Mouse (Mus musculus): Measurements from ENCODE around the gene Ppp4c.

Gene Ppp4c

DNA sequence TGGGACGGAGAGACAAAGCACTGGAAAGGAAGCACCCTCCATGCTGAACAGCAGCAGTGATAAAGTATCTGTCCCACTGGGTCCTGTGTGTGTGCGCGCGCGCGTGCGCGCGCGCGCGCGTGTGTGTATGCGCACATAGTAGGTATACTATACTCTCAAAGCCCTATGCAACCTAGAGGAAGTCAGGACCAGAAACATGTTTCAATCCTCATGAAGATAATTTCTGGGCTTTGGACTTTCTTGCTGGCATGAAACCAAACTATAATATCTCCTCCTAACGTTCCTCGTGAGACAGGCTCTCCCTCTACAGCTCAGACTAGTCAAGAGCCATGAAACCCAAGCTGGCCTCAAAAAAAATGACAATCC lies 8.7 kb upstream of the Ppp4c start:
- no peak for DNase-seq (ENCODE audit: low spot score)

DNA sequence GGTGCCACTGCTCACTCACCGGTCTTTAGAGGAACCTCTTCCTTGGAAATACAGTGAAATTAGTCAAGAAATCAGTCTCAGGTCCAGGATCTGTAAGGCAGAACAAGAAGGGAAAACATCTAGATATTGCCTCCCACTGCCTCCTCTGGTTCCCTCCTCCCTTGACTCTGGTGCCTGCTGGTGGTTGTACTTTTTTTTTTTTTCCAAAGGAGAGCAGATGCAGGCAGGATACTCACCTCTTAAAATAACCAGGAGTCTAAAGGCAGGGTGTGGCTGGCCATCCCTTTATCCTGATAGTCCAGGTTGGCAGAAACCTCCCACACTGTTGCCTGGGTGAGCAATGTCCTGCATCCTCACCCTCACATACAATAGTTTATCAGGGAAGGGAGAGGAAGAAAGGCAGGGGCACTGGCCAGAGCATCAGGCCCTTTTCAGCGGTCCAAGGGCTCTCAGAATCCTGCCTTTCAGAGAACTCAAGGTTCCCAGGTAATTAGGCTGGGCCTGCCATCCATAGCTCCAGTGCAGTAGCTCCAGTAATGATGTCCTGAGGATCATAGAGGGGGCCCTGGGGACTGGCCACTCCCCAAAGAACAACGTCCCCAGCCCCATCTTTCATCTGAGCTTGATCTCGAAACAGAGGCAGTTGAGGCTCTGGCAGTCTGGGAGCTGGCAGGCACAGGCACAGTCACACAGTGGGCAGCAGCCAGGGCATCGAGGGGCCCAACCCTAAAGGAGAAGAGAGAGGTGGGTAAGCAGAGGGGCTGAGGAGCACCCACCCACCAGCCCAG lies 8.2 kb upstream of the Ppp4c start:
- no peak for DNase-seq (ENCODE audit: low spot score)

DNA sequence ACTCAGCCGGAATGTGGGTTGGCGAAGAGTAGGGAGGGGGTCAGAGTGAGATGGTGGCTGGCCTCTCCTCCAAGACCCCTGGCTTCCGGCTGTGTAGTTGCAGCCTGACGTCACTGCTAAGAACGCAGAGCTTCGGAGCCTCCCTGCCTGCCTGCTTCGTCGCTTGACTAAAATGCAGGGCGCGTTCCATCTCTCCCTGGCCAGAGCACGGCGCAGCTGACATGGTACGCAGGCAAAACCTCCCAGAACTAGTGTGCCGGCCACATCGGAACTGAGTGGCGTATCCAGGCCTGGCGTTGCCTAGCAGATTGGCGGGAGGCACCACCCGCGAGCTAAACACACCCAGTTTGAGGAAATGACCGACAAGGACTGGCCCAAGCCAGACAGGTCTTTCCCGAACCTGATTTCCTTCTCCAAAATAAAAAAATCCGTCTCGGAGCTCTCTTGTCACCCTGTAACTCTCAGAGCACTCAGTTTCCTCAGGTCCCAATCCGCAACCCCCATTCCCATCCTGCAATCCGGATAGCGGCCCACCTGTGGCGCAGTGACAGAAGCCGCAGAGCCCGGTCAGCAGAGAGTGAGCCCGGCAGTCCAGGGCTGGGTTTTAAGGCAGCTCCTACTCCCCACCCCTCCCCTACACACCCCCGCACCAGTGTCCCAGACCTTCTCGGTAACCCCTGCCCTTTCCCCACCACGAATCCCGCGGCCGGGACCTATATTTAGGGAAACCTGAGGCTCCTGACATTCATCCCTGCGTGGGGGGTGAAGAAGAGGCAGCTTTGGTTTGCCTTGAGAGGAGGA lies 7.4 kb upstream of the Ppp4c start:
- peak; percentile 46 for DNase-seq (ENCODE audit: low spot score)

DNA sequence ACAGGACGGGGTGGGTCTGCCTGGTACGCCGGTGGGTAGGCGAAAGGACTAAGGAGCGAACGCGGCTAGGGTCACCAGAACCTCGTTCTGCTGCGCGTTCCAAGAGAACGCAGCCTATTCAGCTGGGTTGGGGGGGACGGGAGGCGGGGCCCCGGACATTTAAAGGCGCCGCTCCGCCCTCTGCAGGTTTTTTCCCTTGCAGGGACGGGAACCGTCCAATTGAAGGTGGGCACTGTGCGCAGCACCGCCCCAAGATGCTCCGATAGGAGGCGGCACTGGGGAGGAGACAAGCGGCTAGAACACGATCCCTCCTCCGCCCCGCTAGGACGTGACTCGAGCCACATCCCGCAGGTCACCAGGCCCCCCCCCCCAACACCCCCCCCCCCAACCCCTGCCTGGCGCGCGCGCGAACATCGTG lies 6.8 kb upstream of the Ppp4c start:
- peak; percentile 98 for DNase-seq (ENCODE audit: low spot score)

DNA sequence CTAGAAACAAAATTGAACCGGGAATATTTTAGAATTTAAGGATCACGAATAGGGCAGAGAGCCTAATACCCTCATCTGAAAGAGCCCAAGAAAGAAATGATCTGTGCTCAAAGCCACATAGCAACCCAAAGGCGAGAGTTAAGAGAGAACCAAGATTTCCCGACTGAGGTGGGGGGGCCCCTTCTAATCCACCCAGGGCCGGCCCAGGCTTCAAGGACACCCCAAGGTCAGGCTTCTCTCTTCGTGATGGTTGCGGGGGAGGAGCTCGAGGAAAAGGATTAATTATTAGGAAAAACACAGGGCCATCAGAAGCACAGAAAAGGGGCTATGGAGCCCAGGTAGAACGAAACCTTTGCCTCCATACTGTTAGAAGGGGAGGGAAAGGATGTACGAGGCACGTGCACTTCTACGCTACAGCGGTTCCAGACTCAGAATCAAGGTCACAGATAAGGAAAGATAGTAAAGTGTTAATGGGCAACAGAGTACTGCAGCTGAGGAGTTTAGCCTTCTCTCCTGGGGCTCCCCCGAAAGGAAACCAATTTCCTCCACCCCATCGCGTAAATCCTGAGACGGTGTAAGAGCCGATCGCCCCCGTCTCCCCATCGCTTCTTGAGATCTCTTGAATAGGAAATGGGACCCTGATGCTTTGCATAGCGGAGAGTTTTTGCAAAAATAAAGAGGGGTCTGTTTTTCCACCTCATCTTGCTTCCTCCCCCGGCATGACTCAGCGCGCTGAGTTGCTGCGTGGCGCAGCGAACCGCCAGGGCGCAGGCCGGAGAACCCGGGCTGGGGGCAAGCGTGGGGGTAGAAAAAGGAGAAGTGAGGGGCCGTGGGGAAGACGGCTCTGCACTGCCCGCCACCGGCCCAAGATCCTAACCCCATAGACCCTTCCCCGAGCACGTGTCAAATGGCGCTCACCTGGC lies 6.1 kb upstream of the Ppp4c start:
- DNase-seq (ENCODE audit: low spot score), result no peak

DNA sequence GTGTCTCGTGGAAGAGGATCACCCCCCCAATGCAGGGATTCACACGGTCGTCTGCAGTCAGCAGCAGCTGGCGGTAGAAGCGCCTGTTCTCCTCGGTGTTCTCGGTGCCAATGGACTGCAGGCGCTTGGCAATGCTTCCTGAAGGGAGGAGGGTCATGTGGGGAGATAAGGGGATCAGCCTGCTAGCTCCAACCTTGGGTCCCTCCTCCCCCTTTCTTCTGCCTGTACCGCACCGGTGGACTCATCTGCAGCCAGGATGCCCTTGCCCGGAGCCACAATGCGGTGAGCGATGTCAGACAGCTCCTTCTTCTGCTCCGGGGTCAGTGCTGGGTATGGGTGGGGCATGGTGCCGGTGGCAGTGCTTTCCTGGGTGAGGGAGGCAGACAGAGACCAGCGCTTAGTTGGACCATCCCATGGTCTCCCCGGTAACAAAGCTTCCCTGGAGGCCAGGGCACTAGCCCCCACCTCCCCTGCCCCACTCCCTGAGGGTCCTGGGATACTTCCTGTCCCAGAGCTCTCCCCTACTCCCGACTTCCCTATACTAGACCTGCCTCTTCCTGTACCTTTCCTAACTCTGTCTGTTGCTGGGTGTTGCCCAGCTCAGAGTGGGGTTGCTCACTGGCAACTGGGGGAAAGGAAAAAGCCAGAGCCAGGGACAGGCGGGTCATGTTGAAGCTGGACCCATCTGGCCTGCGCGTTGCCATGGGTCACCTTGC lies 5.3 kb upstream of the Ppp4c start, which contains the start of gene Fam57b:
Gene Fam57b (plus strand): TSS at position 258 of the 716 bp plus-strand sequence.
- no peak for DNase-seq (ENCODE audit: low spot score)

DNA sequence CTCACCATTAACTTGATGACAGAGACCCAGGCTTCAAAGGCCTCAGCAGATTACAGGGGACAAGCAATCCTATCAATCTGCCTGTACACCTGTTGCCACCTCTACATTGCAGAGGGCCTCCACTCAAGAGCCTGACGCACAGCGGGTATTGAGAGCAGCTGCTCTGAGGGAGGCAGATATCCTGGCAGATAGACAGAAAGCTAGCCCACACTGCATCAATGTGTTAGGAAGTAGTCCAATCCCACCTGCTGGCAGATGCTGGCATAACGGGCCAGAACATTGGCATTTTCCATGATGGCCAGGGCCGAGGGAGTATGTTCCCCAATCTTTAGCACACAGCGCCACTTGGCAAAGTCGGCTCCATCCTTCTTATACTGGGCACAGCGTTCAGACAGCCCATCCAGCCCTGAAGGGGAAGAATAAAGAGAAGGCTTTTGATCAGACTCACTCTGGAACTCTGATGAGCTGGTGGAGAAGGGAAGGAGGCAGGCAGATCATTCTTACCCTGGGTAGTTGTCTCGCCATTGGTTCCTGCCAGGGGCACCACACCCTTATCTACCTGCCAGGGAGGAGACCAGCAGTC lies 4.1 kb upstream of the Ppp4c start:
- DNase-seq (ENCODE audit: low spot score), result peak; percentile 78

DNA sequence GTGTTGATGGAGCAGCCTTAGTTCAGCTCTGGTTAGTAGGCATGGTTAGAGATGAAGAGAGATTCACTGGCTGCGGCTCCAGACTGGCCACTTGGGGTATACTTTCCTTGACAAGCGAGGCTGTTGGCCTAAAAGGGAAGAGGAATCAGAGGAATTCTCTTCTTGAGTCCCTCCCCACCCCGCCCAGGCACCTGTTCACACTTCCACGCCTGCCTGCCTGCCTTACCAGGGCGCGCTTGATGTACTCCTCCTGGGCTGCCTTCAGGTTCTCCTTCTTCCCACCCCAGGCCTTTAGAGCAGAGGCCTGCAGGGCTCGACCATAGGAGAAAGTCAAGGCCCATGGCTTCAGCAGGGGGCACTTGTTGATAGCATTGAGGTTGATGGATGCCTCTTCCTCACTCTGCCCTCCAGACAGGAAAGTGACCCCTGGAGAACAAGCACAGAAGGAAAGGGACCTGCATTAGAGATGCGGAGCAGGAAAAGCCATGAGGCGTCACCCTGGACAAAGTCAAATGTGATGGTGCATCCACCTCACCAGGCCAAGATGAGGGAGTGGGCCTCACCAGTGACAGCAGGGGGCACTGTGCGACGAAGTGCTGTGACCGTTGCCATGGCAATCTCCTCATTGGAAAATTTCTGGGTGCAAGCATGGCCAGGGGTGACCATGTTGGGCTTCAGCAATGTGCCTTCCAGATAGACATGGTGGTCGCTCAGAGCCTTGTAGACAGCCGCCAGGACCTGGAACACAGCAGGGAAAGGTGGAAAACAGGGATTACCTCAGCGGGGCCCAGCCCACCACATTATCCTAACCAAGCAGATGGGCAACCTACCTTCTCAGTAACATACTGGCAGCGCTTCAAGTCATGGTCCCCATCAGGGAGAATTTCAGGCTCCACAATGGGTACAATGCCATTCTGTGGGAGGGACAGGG lies 3.4 kb upstream of the Ppp4c start:
- DNase-seq (ENCODE audit: low spot score), result no peak

DNA sequence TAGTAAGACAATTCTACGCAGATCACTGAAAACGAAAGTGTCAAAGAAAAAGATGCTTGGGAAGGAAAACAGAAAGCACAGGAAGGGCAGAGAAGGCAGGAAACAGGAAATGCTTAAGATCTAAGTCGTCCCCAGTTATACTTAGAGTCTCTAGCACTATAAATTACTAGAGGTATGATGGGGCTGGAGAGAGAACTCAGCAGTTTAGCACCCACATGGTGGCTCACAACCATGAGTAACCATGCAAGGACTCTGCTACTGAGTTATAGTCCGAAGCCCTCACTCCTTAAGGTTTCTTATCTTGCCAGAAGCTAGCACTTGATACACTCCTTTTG lies 1.9 kb upstream of the Ppp4c start:
- no peak for DNase-seq (ENCODE audit: low spot score)

DNA sequence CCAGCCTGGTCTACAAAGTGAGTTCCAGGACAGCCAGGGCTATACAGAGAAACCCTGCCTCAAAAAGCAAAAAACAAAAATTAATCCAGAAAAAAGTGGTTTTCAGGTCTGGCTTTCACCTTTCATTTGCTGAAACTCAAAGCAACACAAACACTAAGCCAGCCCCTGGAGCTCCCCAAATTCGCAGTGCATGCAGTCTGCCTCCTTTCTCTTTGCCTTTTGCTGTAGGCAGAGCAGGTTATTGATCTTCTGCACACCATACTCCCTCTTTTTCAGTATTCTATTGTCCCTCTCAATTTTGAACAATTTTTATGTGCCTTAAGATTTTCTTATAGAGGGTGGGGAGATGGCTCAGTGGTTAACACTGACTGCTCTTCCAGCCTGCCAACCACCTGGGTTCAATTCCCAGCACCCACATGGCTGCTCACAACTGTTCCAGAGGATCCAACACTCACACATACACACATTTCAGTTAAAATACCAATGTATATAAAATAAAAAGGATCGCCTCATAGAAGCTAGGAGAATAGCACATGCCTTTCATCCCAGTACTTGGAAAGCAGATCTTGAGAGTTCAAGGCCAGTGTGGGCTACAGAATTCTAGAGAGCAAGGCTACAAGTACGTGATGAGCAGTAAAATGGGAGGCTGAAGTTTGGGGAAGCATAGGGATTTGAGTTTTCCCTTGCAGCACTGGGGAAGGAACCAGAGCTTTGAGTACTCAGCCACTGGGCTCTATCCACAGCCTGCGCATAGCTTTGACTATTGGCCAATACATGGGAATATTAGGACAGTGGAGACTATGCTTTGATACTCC lies 1.4 kb upstream of the Ppp4c start:
- no peak for DNase-seq (ENCODE audit: low spot score)

DNA sequence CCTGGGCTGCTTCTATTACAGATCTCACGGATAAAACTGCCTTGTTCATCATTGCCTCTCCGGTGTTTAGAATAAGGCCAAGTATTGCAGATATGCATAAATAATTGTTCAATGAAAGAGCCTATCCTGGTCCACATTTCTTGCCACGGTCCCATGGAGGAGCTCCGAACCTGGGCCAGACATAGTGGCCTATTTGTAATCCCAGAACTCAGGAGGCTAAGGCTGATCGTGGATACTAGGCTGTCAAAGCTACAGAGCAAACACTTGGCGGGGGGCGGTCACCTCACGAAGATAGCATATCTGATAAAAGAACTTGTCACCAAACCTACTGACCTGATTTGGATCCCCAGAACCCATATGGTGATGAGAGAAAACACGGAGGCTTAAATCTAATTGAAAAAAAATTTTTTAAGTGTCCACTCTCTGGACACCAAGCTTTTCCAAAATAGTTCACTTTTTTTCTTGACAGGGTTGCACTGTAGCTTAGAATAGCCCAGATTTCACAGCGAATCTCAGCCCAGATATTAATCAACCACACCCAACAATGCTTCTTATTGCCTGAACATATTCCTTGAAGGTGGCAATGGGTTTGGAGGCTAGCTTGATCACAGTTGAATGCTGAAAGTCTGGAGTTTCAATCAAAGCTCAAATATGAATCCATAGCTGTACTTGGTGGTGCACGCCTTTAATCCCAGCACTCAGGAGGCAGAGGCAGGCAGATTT lies 586 bp upstream of the Ppp4c start:
- no peak for DNase-seq (ENCODE audit: low spot score)

DNA sequence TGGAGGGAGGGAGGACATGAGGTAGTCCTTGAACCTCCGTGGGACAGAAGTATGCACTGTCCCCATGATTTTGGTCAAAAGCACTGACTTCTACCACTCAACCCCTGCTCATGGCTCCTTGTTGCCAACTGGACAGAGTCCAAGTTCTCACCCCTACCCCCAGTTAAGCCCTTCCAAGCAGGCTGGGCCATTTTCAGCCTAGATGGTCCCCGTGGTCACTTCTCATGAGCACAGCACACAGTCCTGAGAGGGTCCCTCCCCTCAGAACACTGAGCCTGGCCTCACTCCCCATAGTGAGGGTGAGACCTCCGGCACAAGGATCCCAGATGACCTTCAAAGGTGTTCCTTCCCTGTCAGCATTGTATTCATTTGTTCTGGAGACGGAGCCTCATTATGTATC lies 3.2 kb downstream of the Ppp4c start:
- no peak for DNase-seq (ENCODE audit: low spot score)

DNA sequence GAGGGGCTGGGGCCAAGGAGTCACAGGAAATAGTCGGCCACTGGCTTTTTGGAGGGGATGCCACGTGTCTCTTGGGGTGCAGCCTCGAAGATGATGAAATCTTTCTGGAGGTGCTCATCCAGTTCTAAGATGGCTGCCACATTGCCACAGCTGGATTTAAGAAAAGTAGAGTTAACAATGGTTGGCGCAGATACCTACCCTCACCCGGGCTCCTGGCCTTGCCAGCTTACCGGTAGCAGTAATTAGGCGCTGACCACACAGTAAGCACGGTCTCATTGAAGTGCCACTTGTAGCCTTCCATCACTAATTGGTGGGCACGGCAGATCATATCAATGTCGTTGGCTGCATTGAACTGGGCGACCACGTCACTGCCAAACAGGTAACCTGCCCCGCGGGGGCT lies 6.2 kb downstream of the Ppp4c start:
- DNase-seq (ENCODE audit: low spot score), result no peak

DNA sequence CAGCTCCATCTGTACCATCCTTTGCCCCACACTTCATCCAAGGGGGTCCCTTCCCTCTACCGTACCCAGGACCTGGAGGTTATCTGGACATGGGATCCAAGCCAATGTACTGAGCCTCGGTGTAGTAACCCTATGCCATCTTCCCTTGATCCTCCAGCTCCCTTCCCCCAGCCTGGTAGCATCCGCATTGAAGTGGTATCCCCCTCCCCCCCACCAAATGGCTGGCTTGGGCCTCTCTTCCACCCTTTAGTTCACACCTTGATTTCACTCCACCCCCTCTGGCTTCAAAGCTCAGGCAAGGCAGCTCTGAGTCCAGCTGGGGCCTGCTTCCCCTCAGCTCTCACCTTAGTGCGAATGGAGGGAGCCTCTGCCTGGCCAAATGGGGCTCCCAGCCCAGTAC lies 7.2 kb downstream of the Ppp4c start:
- no peak for DNase-seq (ENCODE audit: low spot score)

DNA sequence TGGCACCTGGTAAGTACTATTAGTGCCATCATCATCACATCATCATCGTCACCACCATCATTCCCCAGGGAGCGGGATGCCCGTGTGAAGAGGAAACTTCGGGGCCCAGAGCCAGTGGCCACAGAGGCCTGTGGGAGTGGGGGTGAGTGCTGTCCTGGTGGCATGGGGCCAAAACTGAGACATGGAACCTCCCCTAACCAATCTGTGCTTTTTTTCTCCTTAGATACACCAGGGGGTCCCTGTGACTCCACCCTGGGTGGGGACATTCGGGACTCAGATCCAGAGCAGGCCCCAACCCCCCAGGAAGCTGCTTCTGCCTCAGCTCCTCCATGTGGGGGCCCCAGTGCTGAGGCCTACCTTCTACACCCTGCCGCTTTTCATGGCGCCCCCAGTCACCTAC lies 7.8 kb downstream of the Ppp4c start:
- DNase-seq (ENCODE audit: low spot score), result no peak

DNA sequence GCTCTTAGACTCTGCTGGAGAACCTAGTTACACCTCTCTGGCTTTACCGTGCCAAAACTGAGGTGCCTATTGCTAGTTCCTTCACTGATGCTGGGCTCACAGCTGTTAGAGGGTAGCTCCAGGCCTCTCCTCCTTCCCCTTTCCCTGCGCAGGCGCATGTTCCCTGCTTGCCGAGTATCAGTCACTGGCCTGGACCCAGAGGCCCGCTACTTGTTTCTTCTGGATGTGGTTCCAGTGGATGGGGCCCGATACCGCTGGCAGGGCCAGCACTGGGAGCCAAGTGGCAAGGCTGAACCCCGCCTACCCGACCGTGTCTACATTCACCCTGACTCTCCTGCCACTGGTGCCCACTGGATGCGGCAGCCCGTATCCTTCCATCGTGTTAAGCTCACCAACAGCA lies 9.6 kb downstream of the Ppp4c start:
- no peak for DNase-seq (ENCODE audit: low spot score)

DNA sequence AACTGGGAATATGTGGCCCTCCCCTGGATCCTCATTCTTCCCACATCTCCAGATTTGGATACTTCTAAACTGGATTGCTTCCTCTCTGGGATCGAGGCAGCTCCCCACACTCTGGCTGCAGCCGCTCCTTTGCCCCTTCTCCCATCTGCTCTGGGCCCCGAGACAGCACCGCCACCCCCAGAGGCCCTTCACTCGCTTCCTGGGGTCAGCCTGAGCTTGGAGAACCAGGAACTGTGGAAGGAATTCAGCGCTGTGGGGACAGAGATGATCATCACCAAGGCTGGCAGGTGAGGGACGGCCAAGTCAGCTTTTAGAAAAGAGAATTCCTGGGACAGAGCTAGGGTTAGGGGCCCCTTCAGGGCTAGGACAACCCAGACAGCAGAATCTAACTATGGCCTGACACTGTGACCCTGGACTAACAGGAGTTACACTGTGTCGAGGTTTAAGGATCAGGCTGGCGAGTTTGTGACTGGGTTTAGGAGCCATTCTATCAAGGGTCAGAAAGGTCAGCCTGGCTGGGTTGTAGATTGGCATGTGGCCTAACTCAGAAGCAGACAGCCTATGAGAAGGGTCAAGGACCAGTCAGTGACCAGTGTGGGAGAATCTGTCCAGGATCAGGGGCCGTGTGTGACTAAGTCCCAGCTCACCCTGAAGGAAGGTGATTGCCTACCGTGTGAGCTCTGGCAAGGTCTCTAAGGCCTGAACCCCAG lies 10.5 kb downstream of the Ppp4c start:
- DNase-seq (ENCODE audit: low spot score), result no peak

DNA sequence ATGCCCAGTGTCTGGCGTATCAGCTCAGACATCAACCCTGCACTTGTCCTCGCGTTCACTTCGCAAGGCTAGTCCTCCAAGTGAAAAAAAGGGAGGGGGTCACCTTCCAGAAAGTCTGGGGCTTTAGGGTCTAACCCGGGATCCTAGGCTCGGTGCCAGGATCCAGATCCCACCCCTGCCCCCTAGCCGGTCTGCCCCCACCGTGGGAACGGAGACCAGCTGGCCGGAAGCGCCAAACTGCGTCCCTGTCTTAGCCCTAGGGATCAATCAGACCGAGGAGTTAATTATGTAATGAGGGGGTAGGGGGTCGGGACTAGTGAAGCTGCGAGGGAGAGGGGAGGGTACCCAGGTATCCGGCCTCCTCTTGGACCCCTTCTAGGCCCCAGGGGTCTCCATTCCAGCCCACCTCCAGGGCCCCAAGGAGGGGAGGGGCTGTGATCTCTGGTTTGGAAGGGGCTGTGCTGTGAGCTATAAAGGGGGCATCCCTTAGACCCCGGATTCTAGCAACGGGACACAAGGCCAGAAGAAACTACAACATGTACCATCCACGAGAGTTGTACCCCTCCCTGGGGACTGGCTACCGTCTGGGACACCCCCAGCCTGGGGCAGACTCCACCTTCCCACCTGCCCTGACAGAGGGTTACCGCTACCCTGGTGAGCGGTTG lies 11.2 kb downstream of the Ppp4c start, which contains the start of gene Tbx6:
Gene Tbx6 (plus strand): TSS at position 513 of the 665 bp plus-strand sequence.
- DNase-seq (ENCODE audit: low spot score), result no peak

Measured in layer of hippocampus, adult 11-12 months (tissue).